Mouse (Mus musculus) G1E-ER4 (cell line): ENCODE results near the gene Hspd1. TPM values are rescaled to one million over a fixed set of nuclear protein-coding genes. Genes with fewer than 3 reads are reported as not detected.

Source experiments
- GATA1 ChIP-seq: IDR thresholded peaks from one replicate; pipeline ENCODE4 v1.8.0; 2012; ENCODE audit warnings: low read length, inconsistent platforms
- polyA plus RNA-seq: library from polyadenylated mRNA; stranded (reverse); fragments of >175 nt; gene quantifications from 2 replicates; pipeline ENCODE4 v1.2.3, GENCODE M21; 2012

Gene Hspd1
- polyA plus RNA-seq: 135 and 145 TPM in 2 replicates

DNA sequence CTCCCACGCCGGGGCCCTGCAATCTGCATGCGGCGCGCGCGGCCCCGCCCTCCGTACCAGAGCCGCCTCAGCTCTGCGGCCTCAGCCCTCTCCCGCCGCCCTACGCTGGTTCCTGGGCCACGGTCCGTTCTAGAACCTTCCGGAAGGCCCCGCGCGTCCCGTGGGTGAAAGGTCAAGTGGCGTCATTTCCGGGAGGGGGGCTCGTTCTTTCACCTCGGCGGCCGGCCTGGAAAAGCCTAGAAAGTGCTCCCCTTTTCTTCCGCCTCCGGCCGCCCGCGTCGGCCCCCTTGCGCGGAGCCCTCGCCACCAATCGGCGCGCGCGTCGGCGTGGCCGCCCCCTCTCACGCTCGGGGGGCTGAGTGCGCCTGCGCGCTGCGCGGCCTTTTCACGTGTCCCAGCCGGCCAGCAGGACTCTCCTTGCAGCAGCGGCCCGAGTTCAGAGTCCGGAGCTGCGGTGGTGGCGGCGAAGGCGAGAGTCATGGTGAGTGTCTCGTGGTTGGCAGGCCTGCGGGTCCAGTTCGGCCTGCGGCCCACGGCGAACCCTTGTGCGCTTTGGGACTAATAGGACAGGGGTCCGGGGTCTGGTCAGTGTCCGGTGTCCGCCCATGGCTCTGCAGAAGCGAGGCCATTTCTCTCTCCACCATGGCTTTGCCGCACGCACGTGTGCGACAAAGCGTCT is at the start of gene Hspd1, which contains the start of gene Hspe1:
Gene Hspd1 (minus strand): TSS at position 312 of the 679 bp plus-strand sequence.
Gene Hspe1 (plus strand): TSS at position 201 of the 679 bp plus-strand sequence.
- no peak for TF ChIP-seq GATA1

DNA sequence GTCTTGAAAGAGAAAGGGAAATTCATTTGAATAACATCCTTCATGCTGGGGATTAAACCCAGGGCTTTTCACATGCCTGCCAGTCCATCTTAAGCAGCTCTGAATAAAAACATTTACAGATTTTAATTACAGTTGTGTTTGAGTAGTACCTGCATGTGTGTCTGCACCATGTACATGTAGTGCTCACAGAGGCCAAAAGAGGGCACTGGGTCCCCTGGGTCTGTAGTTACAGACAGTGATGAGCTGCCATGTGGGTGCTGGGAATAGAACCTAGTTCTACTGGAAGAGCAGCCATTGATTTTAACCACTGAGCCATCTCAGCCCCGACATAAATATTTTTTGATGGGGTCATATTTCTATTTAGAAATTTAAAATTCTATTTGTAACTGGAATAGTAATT is 47.8 kb upstream of the Hspd1 start:
- TF ChIP-seq GATA1: no peak

DNA sequence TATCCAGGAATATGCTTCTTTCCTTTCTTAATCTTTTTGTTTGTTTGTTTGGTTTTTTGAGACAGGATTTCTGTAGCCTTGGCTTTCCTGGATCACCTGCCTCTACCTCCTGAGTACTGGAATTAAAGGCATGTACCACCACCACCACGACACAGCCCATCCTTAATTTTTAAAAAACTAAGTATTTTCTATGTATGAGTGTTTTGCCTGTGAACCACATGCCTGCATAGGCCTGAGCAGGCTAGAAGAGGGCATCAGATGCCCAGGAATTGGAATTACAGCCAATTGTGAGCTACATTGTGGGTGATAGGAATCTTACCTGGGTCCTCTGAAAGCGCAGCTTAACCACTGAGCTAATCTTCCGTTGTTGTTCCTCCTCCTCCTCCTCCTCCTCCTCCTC is 46.3 kb upstream of the Hspd1 start:
- TF ChIP-seq GATA1: no peak

DNA sequence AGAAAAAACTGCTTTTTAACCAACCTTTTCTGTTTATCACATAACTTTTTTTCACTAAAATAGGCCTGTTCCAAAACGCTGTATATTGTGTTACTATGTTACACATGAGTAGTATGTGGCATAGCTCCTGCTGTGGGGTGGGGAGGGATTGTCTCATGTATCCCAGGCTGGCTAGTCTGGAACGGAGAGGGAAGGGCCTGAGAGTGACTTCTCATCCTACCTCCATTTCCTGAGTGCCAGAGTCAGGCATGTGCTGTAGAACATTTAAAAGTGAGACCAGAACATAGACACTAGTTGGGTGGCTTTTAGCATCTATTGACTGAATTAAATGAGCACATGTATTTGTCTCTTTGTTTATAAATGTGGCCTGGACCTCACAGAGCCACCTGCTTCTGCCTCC is 45.1 kb upstream of the Hspd1 start:
- TF ChIP-seq GATA1: no peak

DNA sequence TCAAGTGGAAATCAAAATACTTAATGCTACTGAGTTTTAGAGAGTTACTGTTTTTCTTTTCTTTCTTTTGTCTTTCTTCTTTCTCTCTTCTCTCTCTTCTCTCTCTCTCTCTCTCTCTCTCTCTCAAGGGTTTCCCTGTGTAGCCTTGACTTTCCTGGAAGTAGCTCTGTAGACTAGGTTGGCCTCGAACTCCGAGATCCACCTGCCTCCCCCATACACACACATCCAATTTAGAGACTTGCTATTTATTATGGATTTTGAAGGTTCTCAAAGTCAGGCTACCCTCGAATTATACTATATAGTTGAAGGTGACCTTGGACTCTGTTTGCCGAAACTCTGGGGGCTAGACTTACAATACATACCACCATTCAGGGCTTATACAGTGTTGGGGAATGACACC is 44.3 kb upstream of the Hspd1 start:
- no peak for TF ChIP-seq GATA1

DNA sequence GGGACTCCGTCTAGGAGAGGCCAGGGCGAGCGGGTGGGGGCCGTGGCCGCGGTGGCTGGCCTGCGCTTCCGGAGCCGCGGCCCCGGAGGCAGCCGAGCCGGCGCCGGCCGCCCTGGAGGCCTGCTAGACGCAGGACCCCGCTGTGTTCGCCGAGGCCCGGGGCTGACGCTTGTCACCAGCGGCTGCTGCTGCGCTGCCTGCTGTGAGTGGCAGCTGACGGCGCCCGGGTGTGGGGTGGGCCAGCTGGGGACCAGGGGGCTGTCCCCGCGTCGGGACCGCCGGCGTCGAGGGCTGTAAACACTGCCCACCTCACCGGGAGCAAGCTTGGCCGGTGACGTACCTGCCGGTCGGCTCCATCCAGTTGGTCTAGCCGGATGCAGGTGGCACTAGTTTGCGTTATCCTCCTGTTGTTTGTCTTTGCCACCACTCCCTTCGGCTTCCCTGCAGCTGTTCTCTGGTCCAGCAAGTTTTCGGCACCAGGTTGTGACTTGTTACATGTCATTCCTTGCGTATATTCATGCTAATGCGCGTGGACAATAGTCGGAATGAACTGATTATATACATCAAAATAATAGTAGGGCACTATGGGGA is 43.5 kb upstream of the Hspd1 start:
- no peak for TF ChIP-seq GATA1

DNA sequence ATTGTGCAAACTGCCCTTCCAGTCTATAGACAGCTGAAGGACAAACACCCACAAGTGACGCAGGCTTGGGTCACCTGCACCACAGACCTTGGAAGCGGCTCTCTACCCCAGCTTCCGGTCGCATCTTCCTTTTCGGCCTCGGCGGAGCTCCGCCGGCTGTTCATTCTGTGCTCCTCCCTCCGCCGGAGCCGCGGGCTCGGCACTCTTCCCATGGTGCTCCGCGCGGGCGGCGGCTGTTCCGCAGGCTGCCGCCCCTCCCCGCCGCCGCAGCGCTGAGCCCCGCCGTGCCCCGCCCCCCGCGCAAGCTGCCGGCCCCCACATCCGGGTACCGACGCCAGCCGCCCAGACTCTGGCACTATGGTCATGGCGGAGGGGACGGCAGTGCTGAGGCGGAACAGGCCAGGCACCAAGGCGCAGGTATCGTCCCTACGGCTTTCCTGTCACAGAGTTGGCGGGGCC is 42.9 kb upstream of the Hspd1 start, which contains the start of gene Mob4:
Gene Mob4 (plus strand): TSS at position 289 of the 459 bp plus-strand sequence.
- no peak for TF ChIP-seq GATA1

DNA sequence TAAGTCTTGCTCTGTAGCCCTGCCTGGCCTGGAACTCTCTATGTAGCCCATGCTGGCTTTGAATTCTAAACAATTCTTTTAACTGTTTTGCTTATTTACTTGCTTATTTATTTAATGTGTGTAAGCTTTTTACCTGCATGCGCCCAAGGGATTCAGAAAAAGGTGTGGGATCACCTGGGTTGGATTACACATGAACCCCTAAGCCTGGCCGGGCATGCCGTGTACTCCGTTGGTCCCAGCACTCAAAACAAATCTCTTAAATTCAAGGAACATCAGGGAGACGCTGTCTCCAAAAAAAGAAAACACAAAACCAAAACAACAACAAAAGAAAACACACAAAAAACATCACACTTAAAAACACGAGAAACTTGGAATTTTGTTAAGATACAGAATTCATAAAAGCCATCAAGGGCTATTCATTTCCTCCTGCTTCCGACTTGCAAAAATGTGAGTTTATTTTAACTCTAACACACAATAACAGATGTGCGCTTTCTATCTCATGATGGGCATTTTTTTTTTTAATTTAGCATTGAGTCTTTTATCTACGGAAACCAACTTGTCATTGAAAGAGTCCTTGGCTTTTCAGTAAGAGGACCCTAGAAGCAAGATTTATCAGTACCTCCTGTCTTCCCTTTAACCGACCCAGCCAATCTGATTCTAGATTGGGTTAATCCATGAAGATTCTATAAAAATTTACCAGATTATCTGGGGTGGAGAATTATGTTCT is 42.3 kb upstream of the Hspd1 start:
- no peak for TF ChIP-seq GATA1

DNA sequence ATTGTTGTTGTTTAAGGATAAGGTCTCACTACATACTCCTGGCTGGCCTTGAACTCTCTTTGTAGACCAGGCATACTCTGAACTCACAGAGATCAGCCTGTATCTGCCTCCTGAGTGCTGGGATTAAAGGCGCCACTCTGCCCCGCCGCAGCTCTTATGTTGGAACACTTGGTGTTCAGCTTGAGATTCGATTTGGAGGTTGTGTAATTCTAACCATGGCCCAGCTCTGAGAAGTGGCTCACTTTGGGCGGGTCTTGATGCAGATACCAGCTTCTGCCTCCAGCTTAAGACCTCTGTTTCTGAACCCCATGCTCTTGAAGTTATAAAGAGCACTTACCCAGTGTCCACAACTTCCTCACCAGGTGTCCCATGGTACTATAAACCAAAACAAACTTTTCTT is 41.7 kb upstream of the Hspd1 start:
- TF ChIP-seq GATA1: no peak

DNA sequence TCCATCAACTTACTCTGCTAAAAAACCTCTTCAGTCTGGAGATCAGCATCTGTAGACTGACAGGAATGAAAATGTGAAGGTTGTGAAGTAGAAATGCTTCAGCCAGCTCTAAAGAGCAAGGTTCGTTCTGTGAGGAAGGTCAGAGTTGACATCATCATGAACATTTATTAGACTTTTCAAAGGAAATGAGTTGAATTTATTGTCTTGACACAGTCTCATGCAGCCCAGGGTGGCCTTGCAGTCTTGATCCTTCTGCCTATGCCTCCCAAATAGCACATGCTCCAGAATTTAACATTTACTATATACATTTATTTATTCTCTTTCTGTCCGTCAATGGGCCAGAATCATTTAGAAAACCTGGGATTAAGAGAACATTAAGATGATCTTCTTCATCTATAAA is 35.5 kb upstream of the Hspd1 start:
- TF ChIP-seq GATA1: no peak

DNA sequence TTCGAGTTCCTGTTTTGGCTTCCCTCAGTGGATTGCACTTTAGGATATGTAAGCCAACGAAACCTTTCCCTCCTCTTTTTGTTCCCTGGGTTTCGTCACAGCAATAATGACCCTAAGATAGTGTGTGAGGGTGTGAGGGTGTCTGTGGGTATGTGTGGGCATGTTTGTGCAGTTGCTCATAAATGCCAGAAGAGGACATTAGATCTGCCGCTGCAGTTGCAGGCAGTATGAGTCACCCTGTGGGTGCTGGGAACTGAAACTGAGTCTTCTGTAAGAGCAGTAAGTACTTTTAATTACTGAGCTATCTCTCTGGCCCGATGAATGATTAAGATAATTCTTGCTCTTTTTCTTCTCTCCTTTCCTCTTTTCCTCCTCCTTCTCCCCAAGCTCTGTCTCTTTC is 35.0 kb upstream of the Hspd1 start:
- no peak for TF ChIP-seq GATA1

DNA sequence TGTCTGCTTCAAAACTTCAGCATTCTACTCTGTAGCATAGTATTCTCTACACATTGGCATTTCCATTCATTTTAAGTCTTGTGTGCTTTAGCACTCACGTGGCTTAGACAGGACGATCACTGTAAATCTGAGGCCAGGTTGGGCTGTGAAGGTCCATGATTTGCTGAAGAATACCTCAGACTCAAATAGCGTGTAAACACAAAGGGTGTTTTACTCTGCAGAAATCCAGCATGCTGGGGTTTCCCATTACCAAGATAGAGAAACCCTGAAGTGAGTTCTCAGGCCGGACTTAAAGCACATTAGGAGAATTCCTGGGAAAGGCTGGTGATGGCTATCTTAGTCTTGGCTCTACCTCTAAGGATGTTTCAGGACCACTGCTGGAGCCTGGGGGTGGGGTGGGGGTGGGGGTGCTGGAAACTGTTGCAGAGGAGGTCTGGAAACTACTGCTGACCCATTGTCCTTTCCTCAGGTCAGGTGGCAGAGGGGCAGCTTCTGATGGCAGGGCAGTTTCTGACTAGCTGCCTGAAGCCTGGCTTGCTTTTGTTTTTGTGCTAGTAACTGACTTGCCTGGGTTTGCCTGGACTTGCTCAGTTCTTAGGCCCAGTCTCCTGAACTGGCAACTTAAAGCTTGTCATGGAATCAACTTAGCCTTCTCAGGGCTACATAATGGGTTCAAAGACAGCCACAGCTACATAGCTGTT is 21.2 kb upstream of the Hspd1 start:
- TF ChIP-seq GATA1: no peak

DNA sequence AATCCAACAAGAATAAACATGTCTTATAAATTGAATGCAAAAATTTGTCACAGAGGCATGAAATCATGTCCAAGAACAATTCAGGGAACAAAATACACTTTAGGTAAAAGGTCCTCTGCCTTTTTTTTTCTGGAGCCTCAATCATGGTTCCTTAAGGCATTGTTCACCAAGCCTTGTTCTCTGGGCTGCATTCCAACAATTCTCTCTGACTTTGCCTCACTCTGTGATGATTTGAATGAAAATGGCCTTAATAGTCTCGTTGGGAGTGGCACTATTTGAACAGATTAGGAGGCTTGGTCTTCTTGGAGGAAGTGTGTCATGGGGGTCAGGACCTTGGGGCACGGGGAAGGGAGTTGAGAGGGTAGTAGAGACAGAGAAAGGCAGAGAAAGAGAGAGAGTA is 20.4 kb upstream of the Hspd1 start:
- TF ChIP-seq GATA1: no peak

DNA sequence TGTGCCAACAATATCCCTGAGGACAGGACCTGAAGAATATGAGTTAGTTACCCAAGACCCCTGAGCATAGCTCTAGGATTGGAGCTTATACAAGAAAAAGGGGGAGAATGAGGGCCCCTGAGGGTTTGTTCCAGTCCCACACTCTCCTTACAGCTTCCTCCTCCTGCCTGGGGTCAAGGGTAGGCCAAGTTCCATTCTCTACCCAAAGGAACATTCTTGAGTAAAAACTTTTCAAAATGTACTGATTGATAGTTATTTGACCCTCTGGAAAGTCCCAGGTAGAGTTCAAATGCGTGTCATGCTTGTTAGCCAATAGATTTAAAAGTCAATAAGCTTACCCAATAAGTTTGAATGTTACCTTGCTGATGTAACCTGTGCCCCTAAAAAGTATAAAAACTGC is 19.6 kb upstream of the Hspd1 start:
- no peak for TF ChIP-seq GATA1

DNA sequence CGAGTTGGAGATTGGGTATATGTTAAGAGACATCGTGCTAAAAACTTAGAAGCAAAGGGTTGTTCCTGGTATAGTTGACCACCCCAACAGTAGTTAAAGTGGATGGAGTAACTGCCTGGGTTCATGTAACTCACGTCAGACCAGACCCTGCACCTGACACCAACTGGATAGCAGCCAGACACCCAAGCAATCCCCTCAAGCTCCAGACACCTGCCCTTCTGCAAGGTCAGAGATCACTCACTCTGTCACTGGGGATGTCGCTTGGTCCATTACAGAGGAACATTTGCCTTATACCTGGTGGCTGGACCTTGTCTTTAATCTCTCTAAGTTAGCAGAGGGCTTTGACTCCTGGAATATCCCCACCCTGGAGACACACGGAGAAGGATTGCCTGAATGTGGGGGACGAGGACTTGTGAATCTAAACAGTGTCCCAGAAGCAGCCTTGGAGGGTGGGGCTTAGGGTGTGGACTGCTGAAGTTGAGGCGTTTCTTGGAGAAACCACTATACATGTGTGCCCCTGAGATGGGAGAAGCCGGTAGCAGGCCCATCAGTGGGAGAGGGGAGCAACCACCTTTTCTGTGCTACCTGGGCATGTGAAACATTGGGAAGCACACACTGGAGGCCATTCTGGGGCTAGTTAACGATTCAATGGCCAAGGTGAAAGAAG is 19.0 kb upstream of the Hspd1 start:
- no peak for TF ChIP-seq GATA1
